ENCODE assay signal across 8 mouse cellular contexts in the genomic region with DNA sequence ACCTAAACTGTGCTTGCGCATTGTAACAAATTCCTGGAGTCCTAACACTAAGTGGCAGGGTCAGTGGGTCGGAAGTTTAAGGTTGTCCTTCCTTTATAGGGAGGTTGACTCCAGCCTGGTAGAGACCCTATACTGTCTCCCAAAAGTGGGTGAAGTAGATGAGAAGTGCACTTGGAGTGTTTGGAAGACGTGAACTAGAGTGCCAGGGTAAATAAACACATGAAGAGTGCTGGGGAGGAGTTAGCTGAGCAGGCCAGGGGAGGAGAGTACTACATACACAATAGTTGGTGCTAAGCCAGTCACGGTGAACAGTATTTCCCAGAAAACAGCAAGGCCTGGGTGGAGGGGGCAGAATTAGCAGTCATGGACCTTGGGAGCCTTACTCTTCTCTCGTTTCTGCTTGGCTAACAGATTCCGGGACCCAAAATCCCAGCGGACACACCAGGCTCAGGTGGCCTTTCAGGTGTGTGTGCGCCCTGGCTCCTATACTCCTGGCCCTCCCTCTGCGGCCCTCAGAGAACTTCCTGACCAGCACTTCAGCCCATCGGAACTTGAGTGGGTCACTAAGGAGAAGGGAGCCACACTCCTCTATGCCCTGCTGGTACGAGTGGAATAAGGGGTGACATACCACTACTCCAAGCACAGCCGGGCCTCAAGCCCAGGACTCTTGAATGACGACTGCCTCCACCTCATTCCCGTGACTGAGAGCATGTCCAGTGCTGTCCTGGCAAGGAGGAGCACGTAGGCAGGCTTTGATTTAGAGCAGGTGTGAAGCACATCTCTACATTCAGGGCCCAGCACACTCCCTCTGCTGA. TPM values are rescaled to one million over a fixed set of nuclear protein-coding genes. Genes with fewer than 3 reads are reported as not detected.
A peak's percentile ranks its signal among the peaks of the same experiment; 100 is the strongest.
DNase-seq lines count a peak whose midpoint lies in the region; ATAC-seq and TF ChIP-seq lines count a peak whose summit lies in the region.

No protein-coding gene starts in this region.

- TF ChIP-seq CTCF in CH12.LX (conservative IDR thresholded peaks at IDR 0.05 in 1 of 2, IDR thresholded peaks at IDR 0.05 in 1 of 2; ENCODE audit: low read depth in 2 of 2, low read length in 2 of 2) = no peak

- TF ChIP-seq POLR2A in CH12.LX (IDR thresholded peaks at IDR 0.05; ENCODE audit: low read depth, low read length) = no peak

- no peak for TF ChIP-seq RAD21 in CH12.LX (IDR thresholded peaks at IDR 0.05; ENCODE audit: low read depth, low read length)

- in situ Hi-C loops in CH12.LX (cut with MboI; ENCODE audit: low pct_ligation_motif_present, low pct_unique_long_range_greater_than_20kb, low sequenced_read_pairs) = no loop called here

- no peaks in the 10 kb centered on the region for H3K9me3 ChIP-seq in erythroblast, embryonic 14.5 days (ENCODE audit: control insufficient read depth, low read length)
- H3K9me3 ChIP-seq in CH12.LX (replicated peaks; ENCODE audit: low read length) = no peaks in the 10 kb centered on the region
- H3K9me3 ChIP-seq in hindbrain, embryonic 10.5 days = no peaks in the 10 kb centered on the region
- H3K9me3 ChIP-seq in lung, embryonic 16.5 days (ENCODE audit: control insufficient read depth, low read length) = no peaks in the 10 kb centered on the region

- peak overlapping the region; percentile 81 for H3K4me2 ChIP-seq in CH12.LX (ENCODE audit: insufficient read depth, low read depth, poor library complexity, severe bottlenecking)
- H3K4me2 ChIP-seq in lung, embryonic 16.5 days (ENCODE audit: low read depth, low read length) = peak overlapping the region; percentile 93

- peaks cover 20% of the 10 kb centered on the region for H3K79me2 ChIP-seq in CH12.LX (replicated peaks; ENCODE audit: control insufficient read depth, extremely low read depth, insufficient read depth, poor library complexity, severe bottlenecking)

- 79% methylated on average over 15 of the region's 15 CpGs for WGBS in hindbrain, embryonic 10.5 days
- 65% methylated on average over 15 of the region's 15 CpGs for WGBS in lung, embryonic 16.5 days

- H3K27me3 ChIP-seq in erythroblast, embryonic 14.5 days (ENCODE audit: control insufficient read depth) = no peaks in the 10 kb centered on the region
- H3K27me3 ChIP-seq in CH12.LX (replicated peaks) = no peaks in the 10 kb centered on the region
- H3K27me3 ChIP-seq in hindbrain, embryonic 10.5 days (ENCODE audit: insufficient read depth, poor library complexity, severe bottlenecking) = no peaks in the 10 kb centered on the region
- no peaks in the 10 kb centered on the region for H3K27me3 ChIP-seq in lung, embryonic 16.5 days (ENCODE audit: control insufficient read depth, insufficient read depth, low read depth, low read length)

- H3K9ac ChIP-seq in CH12.LX (ENCODE audit: insufficient read depth, low read depth) = peak overlapping the region; percentile 71
- H3K9ac ChIP-seq in lung, embryonic 16.5 days (ENCODE audit: low read length) = peak overlapping the region; percentile 85

- H3K36me3 ChIP-seq in erythroblast, embryonic 14.5 days (ENCODE audit: control insufficient read depth) = peaks cover 96% of the 10 kb centered on the region
- H3K36me3 ChIP-seq in CH12.LX (replicated peaks in 1 of 2; ENCODE audit: control insufficient read depth in 1 of 2, insufficient read depth in 1 of 2, low read length in 1 of 2) = peaks cover 83 to 92% of the 10 kb centered on the region in 2 experiments
- H3K36me3 ChIP-seq in hindbrain, embryonic 10.5 days = peaks cover 90% of the 10 kb centered on the region
- H3K36me3 ChIP-seq in lung, embryonic 16.5 days (ENCODE audit: control insufficient read depth, insufficient read depth, low read length) = peaks cover 70% of the 10 kb centered on the region

- no peak for DNase-seq in CH12.LX (ENCODE audit: extremely low read depth)
- no peak for DNase-seq in hindbrain, embryonic 10.5 days (ENCODE audit: low spot score)
- DNase-seq in retina, embryonic 14.5 days (ENCODE audit: low spot score) = no peak
- DNase-seq in gastrocnemius, adult 8-10 months (ENCODE audit: low spot score in 2 of 2) = no peak
- DNase-seq in layer of hippocampus, postnatal 36 days = no peak

- peaks cover 52% of the 10 kb centered on the region for H3K4me1 ChIP-seq in erythroblast, embryonic 14.5 days (ENCODE audit: control insufficient read depth)
- peaks cover 19 to 46% of the 10 kb centered on the region in 2 experiments for H3K4me1 ChIP-seq in CH12.LX (ENCODE audit: control insufficient read depth in 1 of 2, insufficient read depth in 2 of 2)
- H3K4me1 ChIP-seq in hindbrain, embryonic 10.5 days (replicated peaks) = peaks cover 47% of the 10 kb centered on the region
- peaks cover 21% of the 10 kb centered on the region for H3K4me1 ChIP-seq in lung, embryonic 16.5 days (replicated peaks; ENCODE audit: control insufficient read depth, insufficient read depth, low read length)

- no peak overlapping the region for H3K27ac ChIP-seq in CH12.LX (ENCODE audit: insufficient read depth, low read depth)
- peak overlapping the region; percentile 95 for H3K27ac ChIP-seq in hindbrain, embryonic 10.5 days
- H3K27ac ChIP-seq in lung, embryonic 16.5 days (ENCODE audit: low read length) = peak overlapping the region; percentile 82

- ATAC-seq in erythroblast, adult 5-6 weeks (replicated peaks; ENCODE audit: low FRiP score, poor library complexity, severe bottlenecking) = no peak
- ATAC-seq in lung, embryonic 16.5 days (ENCODE audit: low read depth) = peak; percentile 5; the same call in 1 of the 2 replicates

- dilution Hi-C loops in CH12.LX (cut with MboI; ENCODE audit: extremely low pct_ligation_motif_present, extremely low pct_unique_long_range_greater_than_20kb, low sequenced_read_pairs) = no loop called here

- peak overlapping the region; percentile 81 for H3K4me3 ChIP-seq in erythroblast, embryonic 14.5 days (replicated peaks)
- peak overlapping the region; percentile 67 to 91 (median 79) for H3K4me3 ChIP-seq in CH12.LX (replicated peaks in 1 of 3; ENCODE audit: low read depth in 2 of 3, low read length in 2 of 3, poor library complexity in 1 of 3)
- H3K4me3 ChIP-seq in hindbrain, embryonic 10.5 days = peak overlapping the region; percentile 99
- H3K4me3 ChIP-seq in lung, embryonic 16.5 days (ENCODE audit: low read length) = peak overlapping the region; percentile 98

- no peak for TF ChIP-seq EP300 in CH12.LX (IDR thresholded peaks at IDR 0.05; ENCODE audit: low read length)

RNA-seq across cellular contexts. Expression of a gene that starts 0.8 kb away (rescaled TPM):
- polyA plus RNA-seq in erythroblast, embryonic 14.5 days (2012) = 90.4 and 109 TPM in 2 replicates
- total RNA-seq in erythroblast, adult 5-6 weeks (2015; ENCODE audit: low replicate concordance) = 69.0 and 102 TPM in 2 replicates
- 52.9 and 63.3 TPM in 2 replicates for total RNA-seq in erythroblast, adult 5-6 weeks (2017; ENCODE audit: low replicate concordance)
- total RNA-seq in CH12.LX (2012; rRNA removed) (29.4 and 35.9 TPM in 2 replicates), CH12.LX (2014; rRNA removed) (25.0 and 27.4 TPM in 2 replicates)
- 69.2 and 73.6 TPM in 2 replicates for polyA plus RNA-seq in CH12.LX (2012; ENCODE audit: insufficient read length, low read depth)
- polyA plus RNA-seq in hindbrain, embryonic 10.5 days (2016; fragmentation: Nextera tagmentation; extraction: Ambion mirVana) = 96.8 and 105 TPM in 2 replicates
- polyA plus RNA-seq in lung, embryonic 16.5 days (2015; fragmentation: Nextera tagmentation; extraction: Ambion mirVana) = 85.1 and 87.8 TPM in 2 replicates
- total RNA-seq in gastrocnemius, adult 8-10 months (2022) = 10 to 100 TPM; 38.6 to 53.2 (median 50.3) TPM
- total RNA-seq in layer of hippocampus, postnatal 36 days (2021) = 10 to 100 TPM; 31.9 to 38.2 TPM

RNA-seq across cellular contexts. Expression of a gene that starts 8.8 kb away (rescaled TPM):
- 295 and 310 TPM in 2 replicates for polyA plus RNA-seq in erythroblast, embryonic 14.5 days (2012)
- 340 and 374 TPM in 2 replicates for total RNA-seq in erythroblast, adult 5-6 weeks (2015; ENCODE audit: low replicate concordance)
- total RNA-seq in erythroblast, adult 5-6 weeks (2017; ENCODE audit: low replicate concordance) = 154 and 205 TPM in 2 replicates
- total RNA-seq in CH12.LX (2012; rRNA removed) (1,419 and 1,651 TPM in 2 replicates), CH12.LX (2014; rRNA removed) (2,535 and 2,729 TPM in 2 replicates)
- 3,314 and 3,421 TPM in 2 replicates for polyA plus RNA-seq in CH12.LX (2012; ENCODE audit: insufficient read length, low read depth)
- 2,350 and 2,667 TPM in 2 replicates for polyA plus RNA-seq in hindbrain, embryonic 10.5 days (2016; fragmentation: Nextera tagmentation; extraction: Ambion mirVana)
- 1,390 and 1,410 TPM in 2 replicates for polyA plus RNA-seq in lung, embryonic 16.5 days (2015; fragmentation: Nextera tagmentation; extraction: Ambion mirVana)
- total RNA-seq in gastrocnemius, adult 8-10 months (2022) = 100 to 1,000 TPM; 443 to 477 (median 467) TPM
- 100 to 1,000 TPM; 416 to 445 TPM for total RNA-seq in layer of hippocampus, postnatal 36 days (2021)

RNA-seq across cellular contexts. Expression of a gene that starts 12.1 kb away (rescaled TPM):
- 5.0 and 5.1 TPM in 2 replicates for polyA plus RNA-seq in erythroblast, embryonic 14.5 days (2012)
- total RNA-seq in erythroblast, adult 5-6 weeks (2015; ENCODE audit: low replicate concordance) = 3.5 and 3.8 TPM in 2 replicates
- total RNA-seq in erythroblast, adult 5-6 weeks (2017; ENCODE audit: low replicate concordance) = 9.3 and 16.0 TPM in 2 replicates
- 51.0 and 56.1 TPM in 2 replicates for total RNA-seq in CH12.LX (2012; rRNA removed)
- total RNA-seq in CH12.LX (2014; rRNA removed) = 21.4 and 22.9 TPM in 2 replicates
- polyA plus RNA-seq in CH12.LX (2012; ENCODE audit: insufficient read length, low read depth) = 40.1 and 46.2 TPM in 2 replicates
- 12.5 and 13.4 TPM in 2 replicates for polyA plus RNA-seq in hindbrain, embryonic 10.5 days (2016; fragmentation: Nextera tagmentation; extraction: Ambion mirVana)
- polyA plus RNA-seq in lung, embryonic 16.5 days (2015; fragmentation: Nextera tagmentation; extraction: Ambion mirVana) = 5.7 and 6.4 TPM in 2 replicates
- 10 to 100 TPM; 21.6 to 31.3 (median 25.5) TPM for total RNA-seq in gastrocnemius, adult 8-10 months (2022)
- 100 to 1,000 TPM; 117 to 118 TPM for total RNA-seq in layer of hippocampus, postnatal 36 days (2021)

RNA-seq across cellular contexts. Expression of a gene that starts 12.1 kb away (rescaled TPM):
- polyA plus RNA-seq in erythroblast, embryonic 14.5 days (2012) = 0.14 and 0.18 TPM in 2 replicates
- total RNA-seq in erythroblast, adult 5-6 weeks (2015; ENCODE audit: low replicate concordance) = 2.7 TPM in 1 of 2 replicates, not detected in the other
- total RNA-seq in erythroblast, adult 5-6 weeks (2017; ENCODE audit: low replicate concordance) = 6.0 TPM in 1 of 2 replicates, not detected in the other
- total RNA-seq in CH12.LX (2012; rRNA removed) = 0.34 and 0.59 TPM in 2 replicates
- 0.35 and 0.86 TPM in 2 replicates for total RNA-seq in CH12.LX (2014; rRNA removed)
- 0.33 and 0.41 TPM in 2 replicates for polyA plus RNA-seq in CH12.LX (2012; ENCODE audit: insufficient read length, low read depth)
- polyA plus RNA-seq in hindbrain, embryonic 10.5 days (2016; fragmentation: Nextera tagmentation; extraction: Ambion mirVana) = 11.4 and 15.2 TPM in 2 replicates
- polyA plus RNA-seq in lung, embryonic 16.5 days (2015; fragmentation: Nextera tagmentation; extraction: Ambion mirVana) = 7.9 and 8.6 TPM in 2 replicates
- total RNA-seq in gastrocnemius, adult 8-10 months (2022) = 1 to 10 TPM in 1 of 4 experiments, under 1 TPM in 3; 0.22 to 1.1 (median 0.57) TPM
- total RNA-seq in layer of hippocampus, postnatal 36 days (2021) = under 1 TPM; 0.46 to 0.95 TPM

RNA-seq across cellular contexts. Expression of a gene that starts 17.6 kb away (rescaled TPM):
- polyA plus RNA-seq in erythroblast, embryonic 14.5 days (2012) = 0.23 and 0.37 TPM in 2 replicates
- 9.0 and 15.7 TPM in 2 replicates for total RNA-seq in erythroblast, adult 5-6 weeks (2015; ENCODE audit: low replicate concordance)
- total RNA-seq in erythroblast, adult 5-6 weeks (2017; ENCODE audit: low replicate concordance) = 12.1 and 16.1 TPM in 2 replicates
- total RNA-seq in CH12.LX (2012; rRNA removed) (38.9 and 39.6 TPM in 2 replicates), CH12.LX (2014; rRNA removed) (58.2 and 66.2 TPM in 2 replicates)
- polyA plus RNA-seq in CH12.LX (2012; ENCODE audit: insufficient read length, low read depth) = 66.7 and 70.9 TPM in 2 replicates
- polyA plus RNA-seq in hindbrain, embryonic 10.5 days (2016; fragmentation: Nextera tagmentation; extraction: Ambion mirVana) = 1.2 and 1.4 TPM in 2 replicates
- 2.1 and 3.8 TPM in 2 replicates for polyA plus RNA-seq in lung, embryonic 16.5 days (2015; fragmentation: Nextera tagmentation; extraction: Ambion mirVana)
- under 1 TPM in 3 of 4 experiments, not detected in 1; 0.15 to 0.21 (median 0.19) TPM for total RNA-seq in gastrocnemius, adult 8-10 months (2022)
- not detected for total RNA-seq in layer of hippocampus, postnatal 36 days (2021)
